Comparison of ENCODE assay signal across 8 mouse cellular contexts in the genomic region with DNA sequence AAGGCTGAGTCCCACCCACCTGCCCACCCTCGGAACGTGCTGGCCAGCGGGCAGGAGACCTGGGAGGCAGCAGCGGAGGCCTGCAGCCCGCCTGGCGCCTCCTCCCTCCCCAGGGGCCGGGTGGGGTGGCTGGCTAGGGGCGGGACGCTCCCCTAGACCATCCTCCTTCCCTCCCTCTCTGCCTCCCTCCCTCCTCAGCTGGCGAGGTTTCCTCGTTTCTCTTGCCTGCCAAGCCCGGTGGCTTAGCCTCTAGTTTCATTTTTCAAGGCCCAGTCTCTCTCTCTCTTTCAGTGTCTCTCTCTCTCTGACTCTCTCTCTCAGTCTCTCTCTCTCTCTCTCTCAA. TPM values are rescaled to one million over a fixed set of nuclear protein-coding genes. Genes with fewer than 3 reads are reported as not detected.
DNase-seq lines count a peak whose midpoint lies in the region; ATAC-seq and TF ChIP-seq lines count a peak whose summit lies in the region.

No protein-coding gene starts in this region.

- H3K36me3 ChIP-seq in heart, embryonic 11.5 days (ENCODE audit: control insufficient read depth, insufficient read depth, low read length) = peaks cover 1% of the 10 kb centered on the region; the same call in 1 of the 2 replicates
- peaks cover 24% of the 10 kb centered on the region for H3K36me3 ChIP-seq in kidney, embryonic 15.5 days
- H3K36me3 ChIP-seq in liver, embryonic 14.5 days (replicated peaks; ENCODE audit: control insufficient read depth, insufficient read depth, low read depth) = peaks cover 11% of the 10 kb centered on the region
- H3K36me3 ChIP-seq in stomach, embryonic 16.5 days (ENCODE audit: control insufficient read depth, insufficient read depth, low read length) = peaks cover 5% of the 10 kb centered on the region

- WGBS in heart, embryonic 11.5 days (ENCODE audit: insufficient replicate concordance) = 0% methylated on average over 10 of the region's 12 CpGs
- 0% methylated on average over 8 of the region's 12 CpGs for WGBS in kidney, embryonic 15.5 days
- WGBS in liver, embryonic 14.5 days (ENCODE audit: insufficient replicate concordance) = 0% methylated on average over 10 of the region's 12 CpGs
- 0% methylated on average over 6 of the region's 12 CpGs for WGBS in stomach, embryonic 16.5 days

- no peak for TF ChIP-seq CTCF in embryonic fibroblast, embryonic 13.5 days (IDR thresholded peaks at IDR 0.05; ENCODE audit: borderline replicate concordance, insufficient read depth, low read length)
- TF ChIP-seq CTCF in liver, embryonic 14.5 days (IDR thresholded peaks at IDR 0.05; ENCODE audit: low read depth) = no peak

- TF ChIP-seq POLR2A in embryonic fibroblast, embryonic 13.5 days (IDR thresholded peaks at IDR 0.05; ENCODE audit: low read depth, low read length) = peak; percentile 68

- peak; percentile 84 for ATAC-seq in CD4-positive, CD25-positive, alpha-beta regulatory T cell, adult 4 months
- peak; percentile 96 for ATAC-seq in heart, embryonic 11.5 days (replicated peaks; ENCODE audit: insufficient number of reproducible peaks, low FRiP score, low TSS enrichment)
- peak; percentile 95 for ATAC-seq in kidney, embryonic 15.5 days (replicated peaks; ENCODE audit: low FRiP score)
- peak; percentile 95 for ATAC-seq in liver, embryonic 14.5 days (ENCODE audit: insufficient read depth)
- peak; percentile 98 for ATAC-seq in stomach, embryonic 16.5 days (ENCODE audit: insufficient read depth, low FRiP score)

- peak overlapping the region; percentile 97 for H3K27ac ChIP-seq in embryonic fibroblast, embryonic 13.5 days (ENCODE audit: insufficient read depth, low read length)
- peak overlapping the region; percentile 86 for H3K27ac ChIP-seq in heart, embryonic 11.5 days (ENCODE audit: low read depth, low read length)
- peak overlapping the region; percentile 89 for H3K27ac ChIP-seq in kidney, embryonic 15.5 days
- H3K27ac ChIP-seq in liver, embryonic 14.5 days = peak overlapping the region; percentile 95
- peak overlapping the region; percentile 90 for H3K27ac ChIP-seq in stomach, embryonic 16.5 days (ENCODE audit: low read length)

- peak; percentile 91 for DNase-seq in brain, adult 2 months (ENCODE audit: low read depth, low spot score)
- DNase-seq in liver, embryonic 14.5 days (ENCODE audit: low read depth in 3 of 3, low spot score in 3 of 3) = peak; percentile 79 to 82 (median 80)
- peak; percentile 77 for DNase-seq in neural tube, embryonic 10.5 days (ENCODE audit: extremely low spot score, low spot score)

- no peaks in the 10 kb centered on the region for H3K27me3 ChIP-seq in heart, embryonic 11.5 days (ENCODE audit: control insufficient read depth, insufficient read depth, low read length)
- no peaks in the 10 kb centered on the region for H3K27me3 ChIP-seq in kidney, embryonic 15.5 days
- H3K27me3 ChIP-seq in liver, embryonic 14.5 days (ENCODE audit: control insufficient read depth, insufficient read depth, low read length) = no peaks in the 10 kb centered on the region
- H3K27me3 ChIP-seq in stomach, embryonic 16.5 days (ENCODE audit: control insufficient read depth, insufficient read depth, low read length) = no peaks in the 10 kb centered on the region

- peaks cover 5% of the 10 kb centered on the region for H3K4me1 ChIP-seq in embryonic fibroblast, embryonic 13.5 days (ENCODE audit: control insufficient read depth, insufficient read depth, low read length)
- peaks cover 13% of the 10 kb centered on the region for H3K4me1 ChIP-seq in heart, embryonic 11.5 days (ENCODE audit: control insufficient read depth, insufficient read depth, low read length)
- peaks cover 47% of the 10 kb centered on the region for H3K4me1 ChIP-seq in kidney, embryonic 15.5 days
- peaks cover 46 to 59% of the 10 kb centered on the region in 2 experiments for H3K4me1 ChIP-seq in liver, embryonic 14.5 days (replicated peaks; ENCODE audit: control insufficient read depth in 2 of 2, insufficient read depth in 2 of 2, low read length in 1 of 2)
- peaks cover 26% of the 10 kb centered on the region for H3K4me1 ChIP-seq in stomach, embryonic 16.5 days (ENCODE audit: control insufficient read depth, insufficient read depth, low read length)

- no peaks in the 10 kb centered on the region for H3K9me3 ChIP-seq in heart, embryonic 11.5 days (replicated peaks; ENCODE audit: control insufficient read depth, low read length)
- no peaks in the 10 kb centered on the region for H3K9me3 ChIP-seq in kidney, embryonic 15.5 days (replicated peaks)
- H3K9me3 ChIP-seq in liver, embryonic 14.5 days (ENCODE audit: control insufficient read depth, low read length) = no peaks in the 10 kb centered on the region
- no peaks in the 10 kb centered on the region for H3K9me3 ChIP-seq in stomach, embryonic 16.5 days (replicated peaks; ENCODE audit: control insufficient read depth, low read length)

- no peak for TF ChIP-seq EP300 in liver, embryonic 14.5 days (IDR thresholded peaks at IDR 0.05; ENCODE audit: low read depth)

- peak overlapping the region; percentile 78 for H3K9ac ChIP-seq in heart, embryonic 11.5 days (ENCODE audit: low read depth, low read length)
- peak overlapping the region; percentile 43 for H3K9ac ChIP-seq in kidney, embryonic 15.5 days
- peak overlapping the region; percentile 81 for H3K9ac ChIP-seq in liver, embryonic 14.5 days (replicated peaks)
- peak overlapping the region; percentile 75 for H3K9ac ChIP-seq in stomach, embryonic 16.5 days (ENCODE audit: low read length)

- H3K4me2 ChIP-seq in heart, embryonic 11.5 days = peak overlapping the region; percentile 71
- H3K4me2 ChIP-seq in kidney, embryonic 15.5 days = peak overlapping the region; percentile 58
- H3K4me2 ChIP-seq in liver, embryonic 14.5 days (ENCODE audit: low read depth) = peak overlapping the region; percentile 92
- H3K4me2 ChIP-seq in stomach, embryonic 16.5 days (ENCODE audit: low read depth, low read length) = peak overlapping the region; percentile 64

- H3K4me3 ChIP-seq in embryonic fibroblast, embryonic 13.5 days (ENCODE audit: insufficient read depth, low read length) = peak overlapping the region; percentile 17; the same call in 1 of the 2 replicates
- peak overlapping the region; percentile 38 for H3K4me3 ChIP-seq in heart, embryonic 11.5 days (ENCODE audit: low read depth, low read length)
- H3K4me3 ChIP-seq in kidney, embryonic 15.5 days (replicated peaks) = peak overlapping the region; percentile 36
- peak overlapping the region; percentile 35 to 55 for H3K4me3 ChIP-seq in liver, embryonic 14.5 days (ENCODE audit: insufficient read depth in 1 of 2, low read depth in 2 of 2, low read length in 2 of 2)
- H3K4me3 ChIP-seq in stomach, embryonic 16.5 days (replicated peaks; ENCODE audit: low read length) = peak overlapping the region; percentile 41

RNA-seq across cellular contexts. Expression of a gene that starts 5.1 kb away (rescaled TPM):
- 10 to 100 TPM; 46.0 to 51.9 TPM for polyA plus RNA-seq in CD4-positive, CD25-positive, alpha-beta regulatory T cell, adult 4 months (2017; shearing (Covaris generic))
- polyA plus RNA-seq in embryonic fibroblast, embryonic 13.5 days (2011; ENCODE audit: insufficient read length, low read depth, missing spikeins) = 23.7 and 28.5 TPM in 2 replicates
- polyA plus RNA-seq in heart, embryonic 11.5 days (2014; fragmentation: Nextera tagmentation; extraction: Ambion mirVana) = 37.5 and 38.8 TPM in 2 replicates
- 40.5 and 41.0 TPM in 2 replicates for polyA plus RNA-seq in kidney, embryonic 15.5 days (2015; fragmentation: Nextera tagmentation; extraction: Ambion mirVana)
- 9.9 and 13.5 TPM in 2 replicates for polyA plus RNA-seq in liver, embryonic 14.5 days (2012; rRNA removed)
- 19.7 and 20.3 TPM in 2 replicates for polyA plus RNA-seq in liver, embryonic 14.5 days (2014; fragmentation: Nextera tagmentation; extraction: Ambion mirVana)
- 42.0 and 45.9 TPM in 2 replicates for polyA plus RNA-seq in stomach, embryonic 16.5 days (2015; fragmentation: Nextera tagmentation; extraction: Ambion mirVana)

RNA-seq across cellular contexts. Expression of a gene that starts 8.0 kb away (rescaled TPM):
- 10 to 100 TPM; 50.9 to 60.1 TPM for polyA plus RNA-seq in CD4-positive, CD25-positive, alpha-beta regulatory T cell, adult 4 months (2017; shearing (Covaris generic))
- 12.9 and 14.1 TPM in 2 replicates for polyA plus RNA-seq in embryonic fibroblast, embryonic 13.5 days (2011; ENCODE audit: insufficient read length, low read depth, missing spikeins)
- 19.9 and 20.3 TPM in 2 replicates for polyA plus RNA-seq in heart, embryonic 11.5 days (2014; fragmentation: Nextera tagmentation; extraction: Ambion mirVana)
- 30.3 and 32.0 TPM in 2 replicates for polyA plus RNA-seq in kidney, embryonic 15.5 days (2015; fragmentation: Nextera tagmentation; extraction: Ambion mirVana)
- 22.6 and 24.0 TPM in 2 replicates for polyA plus RNA-seq in liver, embryonic 14.5 days (2012; rRNA removed)
- polyA plus RNA-seq in liver, embryonic 14.5 days (2014; fragmentation: Nextera tagmentation; extraction: Ambion mirVana) = 22.5 and 25.3 TPM in 2 replicates
- 38.1 and 39.4 TPM in 2 replicates for polyA plus RNA-seq in stomach, embryonic 16.5 days (2015; fragmentation: Nextera tagmentation; extraction: Ambion mirVana)

RNA-seq across cellular contexts. Expression of a gene that starts 17.5 kb away (rescaled TPM):
- under 1 TPM; 0.22 to 0.62 TPM for polyA plus RNA-seq in CD4-positive, CD25-positive, alpha-beta regulatory T cell, adult 4 months (2017; shearing (Covaris generic))
- 5.4 and 5.6 TPM in 2 replicates for polyA plus RNA-seq in embryonic fibroblast, embryonic 13.5 days (2011; ENCODE audit: insufficient read length, low read depth, missing spikeins)
- 0.76 and 0.96 TPM in 2 replicates for polyA plus RNA-seq in heart, embryonic 11.5 days (2014; fragmentation: Nextera tagmentation; extraction: Ambion mirVana)
- 4.0 and 4.8 TPM in 2 replicates for polyA plus RNA-seq in kidney, embryonic 15.5 days (2015; fragmentation: Nextera tagmentation; extraction: Ambion mirVana)
- 0.55 and 0.73 TPM in 2 replicates for polyA plus RNA-seq in liver, embryonic 14.5 days (2012; rRNA removed)
- polyA plus RNA-seq in liver, embryonic 14.5 days (2014; fragmentation: Nextera tagmentation; extraction: Ambion mirVana) = 0.23 and 0.29 TPM in 2 replicates
- 3.7 and 4.0 TPM in 2 replicates for polyA plus RNA-seq in stomach, embryonic 16.5 days (2015; fragmentation: Nextera tagmentation; extraction: Ambion mirVana)

RNA-seq across cellular contexts. Expression of a gene that starts 33.8 kb away (rescaled TPM):
- polyA plus RNA-seq in CD4-positive, CD25-positive, alpha-beta regulatory T cell, adult 4 months (2017; shearing (Covaris generic)) = 10 to 100 TPM; 14.1 to 19.9 TPM
- polyA plus RNA-seq in embryonic fibroblast, embryonic 13.5 days (2011; ENCODE audit: insufficient read length, low read depth, missing spikeins) = 16.6 and 32.1 TPM in 2 replicates
- 106 and 121 TPM in 2 replicates for polyA plus RNA-seq in heart, embryonic 11.5 days (2014; fragmentation: Nextera tagmentation; extraction: Ambion mirVana)
- polyA plus RNA-seq in kidney, embryonic 15.5 days (2015; fragmentation: Nextera tagmentation; extraction: Ambion mirVana) = 44.5 and 57.4 TPM in 2 replicates
- 673 and 878 TPM in 2 replicates for polyA plus RNA-seq in liver, embryonic 14.5 days (2012; rRNA removed)
- 1,114 and 1,162 TPM in 2 replicates for polyA plus RNA-seq in liver, embryonic 14.5 days (2014; fragmentation: Nextera tagmentation; extraction: Ambion mirVana)
- polyA plus RNA-seq in stomach, embryonic 16.5 days (2015; fragmentation: Nextera tagmentation; extraction: Ambion mirVana) = 112 and 113 TPM in 2 replicates

RNA-seq across cellular contexts. Expression of a gene that starts 34.1 kb away (rescaled TPM):
- under 1 TPM; 0.28 to 0.32 TPM for polyA plus RNA-seq in CD4-positive, CD25-positive, alpha-beta regulatory T cell, adult 4 months (2017; shearing (Covaris generic))
- polyA plus RNA-seq in embryonic fibroblast, embryonic 13.5 days (2011; ENCODE audit: insufficient read length, low read depth, missing spikeins) = 0.51 and 0.78 TPM in 2 replicates
- polyA plus RNA-seq in heart, embryonic 11.5 days (2014; fragmentation: Nextera tagmentation; extraction: Ambion mirVana) = 0.23 and 0.30 TPM in 2 replicates
- polyA plus RNA-seq in kidney, embryonic 15.5 days (2015; fragmentation: Nextera tagmentation; extraction: Ambion mirVana) = 0.27 and 0.39 TPM in 2 replicates
- polyA plus RNA-seq in liver, embryonic 14.5 days (2012; rRNA removed) = 0.06 TPM in 2 replicates
- polyA plus RNA-seq in liver, embryonic 14.5 days (2014; fragmentation: Nextera tagmentation; extraction: Ambion mirVana) = 0.05 and 0.06 TPM in 2 replicates
- polyA plus RNA-seq in stomach, embryonic 16.5 days (2015; fragmentation: Nextera tagmentation; extraction: Ambion mirVana) = 0.50 and 0.57 TPM in 2 replicates

Comparison
In these comparisons a context has a peak if more than half of its experiments do, and no peak if none do; other contexts are left out.
1. Peak in every context shown above with its lines: DNase-seq, ATAC-seq, H3K4me3 ChIP-seq and H3K27ac ChIP-seq.